Mouse (Mus musculus) erythroblast, adult 5-6 weeks (primary cell): ENCODE results near the gene Zfp874a. TPM values are rescaled to one million over a fixed set of nuclear protein-coding genes. Genes with fewer than 3 reads are reported as not detected.
"Not testable (repeated sequence)": the region's sequence is repeated elsewhere in the genome, so short reads cannot be mapped to it uniquely, and the experiment has no call there.

ENCODE experiments used
- ATAC-seq: replicated peaks from 2 replicates; pipeline ENCODE4 v1.8.0; 2016; ENCODE audit warnings: moderate number of reproducible peaks, mild to moderate bottlenecking, moderate TSS enrichment, inconsistent platforms; ENCODE audit not compliant: poor library complexity, low FRiP score, severe bottlenecking
- total RNA-seq, 2 experiments: library from RNA; stranded (forward) in 1 of 2; stranded (reverse) in 1 of 2; fragments of 150-400 nt in 1 of 2; fragments of 200-764, 138-1000 nt in 1 of 2; gene quantifications; 2 replicates each; pipeline versions ENCODE4 v1.2.3 to v1.2.4; 2015 to 2017; ENCODE audit warnings: low replicate concordance in 2 of 2

Zfp874a gene
- total RNA-seq (2015; ENCODE audit: low replicate concordance) (72.8 and 75.0 TPM in 2 replicates), total RNA-seq (2017; ENCODE audit: low replicate concordance) (112 and 135 TPM in 2 replicates)

- ATAC-seq: peak; percentile 99
These were observed at the start of gene Zfp874a for GRCm38 (mm10) chr13:67451172-67452020. TSS of gene Zfp874a (minus strand) at chr13:67451624.

DNA sequence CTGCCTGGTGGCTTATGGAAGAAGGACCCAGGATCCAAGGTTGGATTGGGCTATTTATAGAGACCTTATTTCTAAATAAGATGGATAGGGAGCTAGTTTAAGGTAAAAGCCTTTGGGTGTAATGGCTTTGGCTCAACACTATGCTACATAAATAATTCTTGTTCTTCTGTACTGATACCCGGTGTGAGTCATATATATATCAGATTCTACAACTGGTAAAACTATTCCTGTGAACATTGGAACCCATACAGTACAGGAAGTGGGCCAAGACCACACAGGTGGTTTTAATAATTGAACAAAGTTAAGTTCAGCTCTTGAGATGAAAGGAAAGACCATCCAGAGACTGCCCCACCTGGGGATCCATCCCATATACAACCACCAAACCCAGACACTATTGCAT, 49.5 kb upstream of the Zfp874a start:
- ATAC-seq: no peak

DNA sequence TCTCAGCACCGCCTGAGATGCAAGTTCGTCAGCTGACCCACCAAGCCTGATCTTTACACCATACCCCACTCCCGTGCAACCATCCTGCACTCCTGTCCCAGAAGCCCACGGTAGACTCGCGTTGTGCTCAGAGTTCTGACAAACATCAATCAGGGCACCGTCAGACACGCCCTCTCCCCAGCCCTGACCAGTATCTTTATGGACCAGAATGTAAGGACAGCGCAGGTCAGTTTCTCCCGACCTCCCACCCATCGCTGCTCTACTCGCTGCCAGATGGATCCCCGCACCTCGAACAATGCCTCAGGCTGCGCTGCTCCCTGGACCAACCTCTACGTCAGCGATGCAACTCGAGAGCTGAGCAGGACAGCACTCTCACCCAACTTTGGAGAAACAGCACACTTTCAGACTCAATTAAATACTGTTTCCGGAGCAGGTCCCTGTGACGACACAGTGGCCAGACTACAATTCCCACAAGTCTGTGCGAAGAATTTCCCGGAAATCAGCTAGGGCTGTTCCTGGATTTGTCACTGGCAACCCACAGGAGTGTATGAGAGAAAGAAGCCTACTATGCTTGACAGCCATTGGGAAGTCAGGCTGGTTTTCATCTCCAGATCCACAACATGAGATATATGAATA, 48.8 kb upstream of the Zfp874a start, which contains the start of gene Zfp58:
TSS of gene Zfp58 (minus strand) at position 472 of the 636 bp plus-strand sequence.
- ATAC-seq: peak; percentile 79

- ATAC-seq: no peak
These were observed 44.2 kb upstream of the Zfp874a start for GRCm38 (mm10) chr13:67495631-67496030.

GRCm38 (mm10) chr13:67484424-67484811, 33.0 kb upstream of the Zfp874a start:
- ATAC-seq: peak; percentile 6; the same call in 1 of the 2 replicates

DNA sequence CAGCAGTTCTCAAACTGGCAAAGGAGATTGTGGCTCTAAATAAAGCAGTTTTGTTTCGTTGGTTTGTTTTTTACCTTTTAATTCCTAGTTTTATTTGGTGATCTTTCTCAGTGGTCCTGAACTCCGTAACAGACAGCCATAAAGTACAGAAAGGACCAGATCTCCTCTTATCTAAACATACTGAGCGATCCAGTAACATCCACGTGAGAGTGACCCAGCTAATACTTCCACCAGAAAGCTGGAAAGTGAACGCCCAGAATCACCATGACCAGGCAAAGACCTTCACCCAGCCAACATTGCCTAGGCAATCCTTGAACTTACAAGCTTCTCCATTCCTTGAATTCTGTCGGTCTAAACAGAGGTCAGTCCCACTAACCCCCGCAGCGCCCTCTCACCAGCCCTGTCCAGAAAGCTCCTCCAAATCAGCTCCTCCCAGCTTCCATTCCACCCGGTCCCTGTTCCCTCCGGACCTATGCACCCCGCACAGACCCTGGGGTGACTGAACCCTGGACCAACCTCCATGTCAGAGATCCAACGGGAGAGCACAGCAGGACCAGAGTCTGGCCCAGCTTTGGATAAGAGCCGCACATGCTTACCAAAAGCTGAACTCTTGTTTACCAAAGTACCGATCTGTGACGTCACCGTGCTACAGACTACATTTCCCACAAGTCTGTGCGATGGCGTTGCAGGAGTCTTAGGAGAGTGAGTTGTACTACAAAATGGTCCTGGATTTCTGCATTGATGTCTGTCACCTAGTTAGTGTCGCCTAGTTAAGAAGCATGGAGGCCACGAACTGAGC, 32.4 kb upstream of the Zfp874a start, which contains the start of gene Zfp874b:
TSS of gene Zfp874b (minus strand) at position 634 of the 799 bp plus-strand sequence.
- ATAC-seq: peak; percentile 96

DNA sequence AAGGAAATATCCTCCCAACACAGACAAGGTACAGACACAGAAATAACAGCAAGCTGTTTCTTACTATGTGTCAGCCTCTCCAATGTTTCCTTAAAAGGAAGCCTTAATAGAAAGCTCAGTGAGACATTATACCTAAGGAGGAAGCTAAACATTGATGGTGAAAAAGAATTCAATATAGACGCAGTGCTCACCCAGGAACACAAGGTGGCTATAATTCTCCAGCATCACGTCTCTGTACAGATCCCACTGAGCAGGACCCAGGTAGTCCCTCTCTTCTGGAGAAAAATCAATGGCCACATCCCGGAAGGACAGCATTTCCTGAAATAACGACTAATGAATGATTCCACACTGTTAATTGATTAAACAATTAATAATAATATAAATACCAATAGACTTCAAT, 30.1 kb upstream of the Zfp874a start:
- no peak for ATAC-seq

DNA sequence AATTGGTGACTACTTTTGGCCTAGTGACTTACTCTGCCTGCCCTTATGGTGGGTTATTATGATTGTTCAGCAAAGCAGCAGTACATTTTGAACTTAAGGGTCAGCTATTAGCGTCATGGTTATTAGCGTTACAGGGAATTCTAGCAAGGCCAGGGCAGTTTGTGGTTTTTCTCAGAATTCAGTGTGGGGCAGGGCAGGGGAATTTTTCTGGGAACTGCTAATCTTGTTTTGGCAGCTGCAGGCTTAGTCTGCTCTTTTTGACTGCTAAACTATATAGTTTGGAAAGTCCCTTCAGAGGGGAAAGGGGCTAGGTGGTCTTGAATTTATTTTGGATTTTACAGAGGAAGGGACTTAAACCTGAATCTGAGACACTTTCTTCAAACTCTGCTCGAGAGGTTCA, 17.9 kb upstream of the Zfp874a start:
- no peak for ATAC-seq

DNA sequence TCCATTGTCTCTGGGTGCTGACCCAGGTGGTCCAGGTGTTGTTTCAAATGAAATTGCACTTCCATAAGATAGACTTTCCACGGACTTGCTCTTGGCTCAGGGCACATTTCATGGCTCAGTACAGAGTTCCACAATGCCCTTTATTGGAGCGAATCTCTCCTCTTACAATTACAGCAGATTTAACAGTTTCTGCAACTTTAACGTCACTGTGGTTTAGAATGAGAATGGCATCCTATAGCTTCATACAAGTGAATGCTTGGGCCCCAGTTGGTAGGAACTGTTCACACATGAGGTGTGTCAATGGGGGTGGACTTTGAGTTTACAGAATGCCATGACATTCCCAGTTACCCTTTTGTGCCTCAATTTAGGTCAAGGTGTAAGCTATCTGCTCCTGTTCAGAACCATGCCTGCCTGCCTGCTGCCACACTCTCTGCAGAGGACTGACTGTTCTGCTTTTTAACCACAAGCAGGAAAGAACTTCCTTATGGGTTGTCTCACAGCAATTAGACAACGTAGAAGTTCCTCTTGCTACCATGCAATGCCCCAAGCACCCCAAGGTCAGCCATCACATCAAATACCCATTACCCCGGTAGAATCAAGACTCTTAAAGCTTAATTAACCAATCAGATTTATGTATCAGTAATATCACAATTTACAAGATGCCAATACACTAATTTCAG, 12.2 kb upstream of the Zfp874a start:
- not testable (repeated sequence) for ATAC-seq

GRCm38 (mm10) chr13:67452021-67452309, 541 bp upstream of the Zfp874a start:
- ATAC-seq: no peak

- ATAC-seq: not testable (repeated sequence)
These were observed 14.3 kb downstream of the Zfp874a start for GRCm38 (mm10) chr13:67437095-67437494.

- ATAC-seq: no peak
These were observed 23.3 kb downstream of the Zfp874a start for GRCm38 (mm10) chr13:67428116-67428515.

GRCm38 (mm10) chr13:67425699-67426098, 25.7 kb downstream of the Zfp874a start:
- ATAC-seq: not testable (repeated sequence)

DNA sequence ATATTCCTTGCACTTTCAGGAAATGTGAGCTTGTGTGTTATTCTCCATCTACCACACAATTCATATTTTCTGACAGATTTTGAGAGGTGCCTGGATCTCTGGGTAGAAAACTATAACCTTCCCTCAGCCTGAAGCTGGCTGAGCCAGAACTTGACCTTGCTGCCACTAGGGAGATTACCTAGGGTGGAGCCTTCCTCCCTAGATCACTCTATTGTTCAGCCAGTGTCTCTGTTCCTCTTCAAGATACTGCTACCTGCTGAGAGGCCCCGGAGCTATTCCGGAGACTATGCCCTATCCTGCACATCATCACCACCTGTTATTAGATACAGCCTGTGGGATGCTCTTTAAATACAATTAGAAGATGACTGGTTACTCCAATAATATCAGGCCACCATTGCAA, 28.9 kb downstream of the Zfp874a start:
- ATAC-seq: not testable (repeated sequence)

DNA sequence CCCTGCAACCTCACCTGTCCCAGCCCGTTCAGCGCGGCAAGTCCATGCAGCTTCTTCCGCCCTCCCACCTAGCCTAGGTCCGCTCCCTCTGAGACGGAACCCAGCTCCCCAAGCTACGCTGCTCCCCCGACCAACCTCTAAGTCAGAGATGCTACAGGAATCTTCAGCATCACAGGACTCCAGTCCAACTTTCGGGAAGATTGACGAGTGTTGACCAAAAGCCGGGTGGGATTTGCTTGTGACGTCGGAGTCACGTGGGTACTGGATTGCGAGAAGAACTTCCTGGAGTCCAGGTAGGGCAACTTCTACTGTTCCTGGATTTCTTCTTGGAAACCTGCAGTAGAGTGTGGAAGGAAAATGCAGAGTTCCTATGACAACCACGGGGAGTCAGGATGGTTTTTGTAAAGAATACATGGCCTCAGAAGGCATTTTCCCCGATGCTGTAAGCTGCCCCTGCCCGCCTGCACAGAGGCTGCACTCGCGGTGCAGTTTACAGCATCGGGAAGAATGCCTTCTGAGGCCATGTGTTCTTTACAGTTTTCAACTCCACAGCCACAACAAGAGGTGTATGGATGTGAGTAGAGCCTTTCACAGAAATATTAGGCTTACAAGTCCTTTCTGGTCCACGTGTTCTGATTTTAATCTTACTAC, 30.1 kb downstream of the Zfp874a start, which contains the start of gene Zfp459:
TSS of gene Zfp459 (minus strand) at position 212 of the 651 bp plus-strand sequence.
- no peak for ATAC-seq

DNA sequence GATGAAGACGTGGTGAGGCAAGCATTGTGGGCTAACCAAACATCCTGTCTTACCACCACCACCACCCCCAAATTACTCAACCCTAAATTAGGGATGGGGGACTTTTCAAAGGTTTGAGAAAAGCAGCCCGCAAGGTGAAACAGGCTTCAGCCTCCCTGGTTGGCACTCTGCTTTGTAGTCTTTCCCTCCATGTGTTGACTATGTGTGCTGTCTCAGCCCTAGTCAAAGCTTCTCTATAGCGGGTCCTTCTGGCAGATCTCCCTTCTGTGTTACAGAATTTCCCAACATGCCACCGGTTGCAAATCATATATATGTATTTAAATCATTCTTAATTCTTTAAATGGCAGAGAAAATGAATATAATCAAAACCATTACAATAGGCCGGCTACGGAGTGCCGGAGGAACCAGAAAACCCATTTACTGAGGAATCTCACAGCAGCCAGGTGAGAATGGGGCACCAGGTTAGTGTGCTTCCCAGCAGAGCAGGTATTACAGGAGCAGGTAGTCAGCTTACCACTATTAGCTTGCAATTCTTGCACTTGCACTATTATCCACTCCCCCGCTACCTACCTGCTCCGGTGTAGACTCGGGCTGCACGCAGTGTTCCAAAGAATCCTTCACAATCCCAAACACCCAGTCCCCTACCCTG, 30.7 kb downstream of the Zfp874a start:
- ATAC-seq: 0 out of 2 replicates have a peak, but pooled peaks have one; percentile 34

- no peak for ATAC-seq
These were observed 34.6 kb downstream of the Zfp874a start for GRCm38 (mm10) chr13:67416811-67417210.

- no peak for ATAC-seq
These were observed 35.7 kb downstream of the Zfp874a start for GRCm38 (mm10) chr13:67415759-67416158.
